Mouse (Mus musculus) neural tube, embryonic 11.5 days (tissue): ENCODE data around the gene Klf13. TPM values are rescaled to one million over a fixed set of nuclear protein-coding genes. Genes with fewer than 3 reads are reported as not detected.

Source experiments
- ATAC-seq: fragments of 200-750 bp; cut with Nextera tagmentation; 2 replicates; pipeline ENCODE4 v1.8.0; 2017; ENCODE audit warnings: moderate number of reproducible peaks, mild to moderate bottlenecking, moderate TSS enrichment, moderate library complexity; ENCODE audit not compliant: insufficient read depth, low FRiP score, low TSS enrichment
- DNase-seq: peaks from one replicate; pipeline ENCODE4 v3.0.0-alpha.2; 2015; ENCODE audit warnings: low spot score
- H3K27ac ChIP-seq: fragments of 300-500 bp; sonication (generic); 2 replicates; pipeline ENCODE4 v1.5.1; 2014; ENCODE audit warnings: low read depth, mild to moderate bottlenecking, low read length
- H3K27me3 ChIP-seq: fragments of 300-500 bp; sonication (generic); 2 replicates; pipeline ENCODE4 v1.6.1; 2014; ENCODE audit warnings: mild to moderate bottlenecking, low read length, mixed read lengths; ENCODE audit not compliant: control insufficient read depth, insufficient read depth
- H3K36me3 ChIP-seq: fragments of 300-500 bp; sonication (generic); 2 replicates; pipeline ENCODE4 v1.6.1; 2014; ENCODE audit warnings: mild to moderate bottlenecking, low read length, moderate library complexity, mixed read lengths; ENCODE audit not compliant: control insufficient read depth, insufficient read depth
- H3K4me1 ChIP-seq: fragments of 300-500 bp; sonication (generic); 2 replicates; pipeline ENCODE4 v1.6.1; 2014; ENCODE audit warnings: low read length, mixed read lengths; ENCODE audit not compliant: control insufficient read depth, insufficient read depth
- H3K4me2 ChIP-seq: fragments of 300-500 bp; sonication (generic); 2 replicates; pipeline ENCODE4 v1.6.1; 2014; ENCODE audit warnings: low read depth, mild to moderate bottlenecking, moderate library complexity
- H3K4me3 ChIP-seq: fragments of 300-500 bp; sonication (generic); 2 replicates; pipeline ENCODE4 v1.5.1; 2014; ENCODE audit warnings: low read depth, low read length
- H3K9ac ChIP-seq: fragments of 300-500 bp; sonication (generic); 2 replicates; pipeline ENCODE4 v1.6.1; 2014; ENCODE audit warnings: mild to moderate bottlenecking, low read length
- H3K9me3 ChIP-seq: fragments of 300-500 bp; sonication (generic); 2 replicates; pipeline ENCODE4 v1.6.1; 2016; ENCODE audit warnings: low read length; ENCODE audit not compliant: control insufficient read depth
- WGBS: fragments of 180-500 bp; shearing (Covaris S2); extraction: QIAGEN DNeasy Blood & Tissue Kit; methylation state at CpG from one replicate; pipeline ENCODE4 v1.1.7; 2014; 5-methylcytosine and 5-hydroxymethylcytosine counted together
- polyA plus RNA-seq: library from polyadenylated mRNA; unstranded; fragments of >200 nt; fragmentation: Nextera tagmentation; extraction: Ambion mirVana; gene quantifications from 2 replicates; pipeline ENCODE4 v1.2.1, GENCODE M21; 2014

Gene Klf13
- polyA plus RNA-seq, 1 experiment from 2014 or later, result 33.8 TPM

GRCm38 (mm10) chr7:63907778-63908495 lies 30.8 kb downstream of the Klf13 start:
- Histone ChIP-seq H3K4me2 (no peak overlapping the region), H3K27ac (no peak overlapping the region)

DNA sequence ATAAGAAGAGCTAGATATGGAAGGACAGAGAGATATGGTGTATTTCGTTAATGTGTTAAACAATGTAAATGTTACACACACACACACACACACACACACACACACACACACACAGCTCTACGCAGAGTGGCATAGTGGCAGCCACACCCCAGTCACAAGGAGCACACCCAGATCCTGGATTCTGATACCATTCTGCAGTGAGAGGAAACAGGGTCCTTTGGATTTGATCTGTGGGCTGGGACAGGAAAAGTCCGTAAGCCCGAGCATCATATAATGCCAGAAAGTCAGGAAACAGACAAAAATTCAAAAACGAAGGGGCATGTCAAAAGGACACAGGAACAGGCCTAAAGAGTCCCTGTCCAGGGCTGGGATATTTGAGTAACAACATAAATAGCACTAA lies 33.1 kb downstream of the Klf13 start:
- Histone ChIP-seq H3K9ac (no peak overlapping the region), H3K36me3 (no peaks in the 10 kb centered on the region), H3K27me3 (no peaks in the 10 kb centered on the region), H3K4me1 (peaks cover 10% of the 10 kb centered on the region), H3K9me3 (no peaks in the 10 kb centered on the region), H3K4me2 (no peak overlapping the region), H3K4me3 (no peak overlapping the region), H3K27ac (no peak overlapping the region)
- DNase-seq (no peak), ATAC-seq (no peak)
- WGBS, result 83% methylated on average over 5 of the region's 5 CpGs

More at GRCm38 (mm10) chr7:63907778-63908495, 30.8 kb downstream of the Klf13 start:
- DNase-seq (no peak), ATAC-seq (no peak)
- H3K36me3 ChIP-seq, result no peaks in the 10 kb centered on the region
- H3K9me3 ChIP-seq, result no peaks in the 10 kb centered on the region
- H3K9ac ChIP-seq, result no peak overlapping the region
- H3K4me3 ChIP-seq, result no peak overlapping the region
- H3K4me1 ChIP-seq, result peaks cover 16% of the 10 kb centered on the region
- H3K27me3 ChIP-seq, result no peaks in the 10 kb centered on the region
- 82% methylated on average over 5 of the region's 5 CpGs for WGBS

DNA sequence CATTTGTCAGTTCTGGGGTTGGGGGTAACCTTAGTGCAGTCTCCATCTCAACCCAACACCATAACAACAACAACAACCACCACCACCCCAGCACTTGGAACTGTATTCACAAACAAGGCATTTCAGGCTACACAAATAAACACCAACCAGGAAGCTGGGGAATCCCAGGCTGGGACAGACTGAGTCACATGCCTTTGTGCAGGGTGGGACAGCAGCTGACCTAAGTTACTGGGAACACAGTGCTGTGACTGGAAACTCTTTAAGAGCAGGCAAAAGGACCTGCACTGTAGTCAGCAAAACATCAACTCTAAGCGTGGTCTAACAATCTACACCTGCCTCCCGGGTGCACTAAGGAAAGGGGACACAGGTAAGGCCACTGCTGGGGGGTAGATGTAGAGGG lies 33.5 kb downstream of the Klf13 start:
- Histone ChIP-seq H3K27ac (no peak overlapping the region), H3K9ac (no peak overlapping the region), H3K4me3 (no peak overlapping the region), H3K36me3 (no peaks in the 10 kb centered on the region), H3K27me3 (no peaks in the 10 kb centered on the region), H3K9me3 (no peaks in the 10 kb centered on the region), H3K4me1 (peaks cover 9% of the 10 kb centered on the region), H3K4me2 (no peak overlapping the region)
- WGBS, result 88% methylated on average over 2 of the region's 2 CpGs
- DNase-seq, result no peak
- ATAC-seq, result no peak

GRCm38 (mm10) chr7:63903635-63904380 lies 34.9 kb downstream of the Klf13 start:
- Histone ChIP-seq H3K36me3 (no peaks in the 10 kb centered on the region), H3K27me3 (no peaks in the 10 kb centered on the region), H3K4me2 (no peak overlapping the region), H3K27ac (no peak overlapping the region), H3K4me1 (peaks cover 6% of the 10 kb centered on the region; the same call in 1 of the 2 replicates), H3K9me3 (no peaks in the 10 kb centered on the region), H3K9ac (no peak overlapping the region), H3K4me3 (no peak overlapping the region)
- DNase-seq (no peak), ATAC-seq (no peak)
- WGBS, result 66% methylated on average over 9 of the region's 9 CpGs

- no peak for DNase-seq
- 48% methylated on average over 3 of the region's 3 CpGs for WGBS
- Histone ChIP-seq H3K36me3 (no peaks in the 10 kb centered on the region), H3K4me2 (no peak overlapping the region), H3K9ac (no peak overlapping the region), H3K27ac (no peak overlapping the region), H3K4me1 (peaks cover 3% of the 10 kb centered on the region; the same call in 1 of the 2 replicates), H3K27me3 (no peaks in the 10 kb centered on the region), H3K9me3 (no peaks in the 10 kb centered on the region), H3K4me3 (no peak overlapping the region)
- ATAC-seq, result no peak
Measured at GRCm38 (mm10) chr7:63902604-63903210, 36.0 kb downstream of the Klf13 start.

GRCm38 (mm10) chr7:63901942-63902341 lies 36.8 kb downstream of the Klf13 start:
- ATAC-seq, result no peak

DNA sequence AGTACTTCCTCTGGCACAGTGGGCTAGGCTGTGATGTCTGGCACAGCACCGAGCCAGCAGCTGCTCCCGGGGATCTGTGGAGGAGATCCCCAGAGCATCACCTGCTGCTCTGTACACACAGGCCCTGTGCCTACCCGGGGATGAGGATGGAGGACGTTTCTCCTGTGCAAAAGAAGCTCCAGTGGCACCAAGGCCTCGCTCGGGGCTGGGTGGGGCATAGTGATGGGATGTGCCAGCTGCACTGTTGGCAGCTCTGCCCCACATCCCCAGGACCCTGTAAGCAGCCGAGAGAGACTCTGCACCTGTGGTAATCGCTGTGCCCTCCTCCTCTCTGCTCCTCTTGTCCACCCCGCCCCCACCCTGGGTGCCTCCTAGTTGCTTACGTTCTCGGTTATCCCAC lies 37.4 kb downstream of the Klf13 start:
- H3K4me3 ChIP-seq, result no peak overlapping the region
- no peaks in the 10 kb centered on the region for H3K36me3 ChIP-seq
- H3K4me2 ChIP-seq, result no peak overlapping the region
- ATAC-seq, result no peak
- no peak overlapping the region for H3K27ac ChIP-seq
- no peak for DNase-seq
- no peaks in the 10 kb centered on the region for H3K9me3 ChIP-seq
- no peak overlapping the region for H3K9ac ChIP-seq
- H3K4me1 ChIP-seq, result peaks cover 12% of the 10 kb centered on the region
- no peaks in the 10 kb centered on the region for H3K27me3 ChIP-seq
- WGBS, result 64% methylated on average over 11 of the region's 11 CpGs

More at GRCm38 (mm10) chr7:63901942-63902341, 36.8 kb downstream of the Klf13 start:
- H3K36me3 ChIP-seq, result no peaks in the 10 kb centered on the region
- H3K4me2 ChIP-seq, result no peak overlapping the region
- no peak overlapping the region for H3K9ac ChIP-seq
- H3K4me3 ChIP-seq, result no peak overlapping the region
- no peak overlapping the region for H3K27ac ChIP-seq
- 80% methylated on average over 3 of the region's 3 CpGs for WGBS
- H3K9me3 ChIP-seq, result no peaks in the 10 kb centered on the region
- no peaks in the 10 kb centered on the region for H3K27me3 ChIP-seq
- peaks cover 8% of the 10 kb centered on the region for H3K4me1 ChIP-seq
- no peak for DNase-seq

DNA sequence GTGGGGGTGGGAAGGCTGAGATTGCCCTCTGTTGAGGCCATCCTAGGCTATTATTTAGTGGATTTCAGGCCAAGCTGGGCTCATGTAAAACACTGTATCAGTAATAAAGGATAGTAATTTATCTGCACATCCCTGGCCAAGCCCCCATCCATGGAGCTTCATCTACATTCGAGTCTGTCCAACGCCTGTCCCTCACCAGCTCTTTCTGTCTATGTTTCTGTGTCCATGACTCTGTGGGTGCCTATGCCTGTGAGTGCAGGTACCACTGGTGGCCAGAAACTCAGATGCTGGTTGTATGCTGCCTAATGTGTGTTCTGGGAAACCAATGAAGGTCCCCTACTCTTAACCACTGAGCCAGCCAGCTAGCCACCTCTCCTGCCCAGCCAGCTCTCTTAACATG lies 38.3 kb downstream of the Klf13 start:
- DNase-seq, result no peak
- H3K27me3 ChIP-seq, result no peaks in the 10 kb centered on the region
- H3K4me1 ChIP-seq, result peaks cover 12% of the 10 kb centered on the region
- no peak overlapping the region for H3K9ac ChIP-seq
- H3K9me3 ChIP-seq, result no peaks in the 10 kb centered on the region
- H3K36me3 ChIP-seq, result no peaks in the 10 kb centered on the region
- H3K27ac ChIP-seq, result no peak overlapping the region
- ATAC-seq, result no peak
- WGBS, result 98% methylated on average over 2 of the region's 2 CpGs
- H3K4me2 ChIP-seq, result no peak overlapping the region
- no peak overlapping the region for H3K4me3 ChIP-seq
